Mouse (Mus musculus) frontal cortex, postnatal 25 days (tissue): ENCODE measurements around the gene Il4.

Experiments
- DNase-seq, 2 experiments: peaks; one replicate each; pipeline ENCODE4 v3.0.0; 2022; ENCODE audit warnings: low spot score in 2 of 2

Gene Il4

DNA sequence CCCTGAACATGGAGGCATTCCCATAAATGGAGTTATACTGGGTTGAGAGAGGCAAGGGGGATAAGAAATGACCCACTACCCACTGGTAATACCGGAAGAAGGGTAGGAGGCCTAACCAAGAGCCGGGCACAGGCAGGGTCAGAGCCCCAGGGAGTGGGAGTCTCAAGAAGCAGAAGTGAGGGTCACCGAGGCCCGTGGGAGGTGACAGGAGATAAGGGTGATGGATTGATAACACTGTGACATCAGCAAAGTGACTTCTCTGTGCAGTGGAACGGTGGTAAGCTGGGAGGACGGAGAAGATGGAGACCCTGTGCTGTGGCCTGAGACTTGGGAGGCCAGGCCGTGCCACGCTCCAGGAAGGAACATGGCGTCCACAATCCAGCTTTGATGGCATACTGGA lies 5.1 kb upstream of the Il4 start:
- DNase-seq, result no peak

DNA sequence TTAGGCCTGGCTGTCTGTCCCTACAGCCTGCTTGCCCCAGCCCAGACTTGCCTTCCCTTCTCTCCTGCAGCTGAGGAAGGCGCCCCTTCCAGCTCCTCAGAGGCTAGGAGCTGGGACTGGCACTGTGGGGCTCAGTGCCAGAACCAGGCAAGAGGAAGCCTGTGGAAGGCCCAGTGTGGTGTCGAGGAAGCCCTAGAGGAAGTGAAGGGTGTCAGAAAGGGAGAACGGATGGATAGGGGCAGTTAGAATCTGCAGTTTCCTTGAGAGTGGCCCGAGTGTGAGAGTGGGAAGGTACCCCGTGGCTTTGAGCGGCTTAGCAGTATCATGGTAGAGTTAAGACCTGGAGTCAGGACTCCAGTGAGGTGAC lies 4.0 kb upstream of the Il4 start:
- DNase-seq, result no peak

DNA sequence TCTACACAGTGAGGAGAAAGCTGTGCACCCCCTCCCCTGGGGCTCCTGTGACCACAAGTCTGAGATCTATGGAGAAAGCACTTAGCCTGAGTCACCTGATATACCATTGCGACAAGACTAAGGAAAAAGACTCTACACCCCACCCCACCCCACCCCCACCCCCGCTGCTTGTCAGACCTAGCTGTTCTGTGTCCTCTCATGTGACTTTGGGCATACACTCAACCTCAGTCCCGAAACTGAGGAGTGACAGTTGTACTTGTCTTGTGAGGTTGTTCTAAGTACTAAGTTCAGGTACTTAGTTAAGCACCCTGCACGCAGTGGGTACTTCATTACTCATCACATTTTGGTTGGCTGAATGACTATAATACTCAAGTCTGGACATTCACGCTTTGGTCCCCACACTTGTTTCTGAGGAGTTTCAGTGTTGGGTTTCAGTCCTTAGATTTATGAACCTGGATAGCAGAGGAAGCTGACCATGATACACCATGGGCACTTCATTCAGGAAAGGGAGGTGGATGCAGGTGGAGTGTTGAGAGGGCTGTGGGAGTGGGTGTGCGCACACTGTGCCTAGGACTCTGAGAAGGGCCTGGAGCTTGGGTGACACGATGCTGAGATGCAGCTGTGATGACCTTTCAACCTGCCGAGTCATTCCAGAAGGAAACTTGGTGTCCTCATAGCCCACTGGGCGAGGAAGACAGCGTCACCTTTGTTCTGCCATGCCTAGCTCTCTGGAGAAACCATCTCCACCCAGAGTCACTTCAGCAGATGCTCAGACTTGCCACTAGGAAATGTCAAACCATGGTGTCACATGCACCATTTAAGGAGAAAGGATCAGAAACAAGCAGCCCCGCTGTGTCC lies 3.3 kb upstream of the Il4 start:
- DNase-seq, result no peak

DNA sequence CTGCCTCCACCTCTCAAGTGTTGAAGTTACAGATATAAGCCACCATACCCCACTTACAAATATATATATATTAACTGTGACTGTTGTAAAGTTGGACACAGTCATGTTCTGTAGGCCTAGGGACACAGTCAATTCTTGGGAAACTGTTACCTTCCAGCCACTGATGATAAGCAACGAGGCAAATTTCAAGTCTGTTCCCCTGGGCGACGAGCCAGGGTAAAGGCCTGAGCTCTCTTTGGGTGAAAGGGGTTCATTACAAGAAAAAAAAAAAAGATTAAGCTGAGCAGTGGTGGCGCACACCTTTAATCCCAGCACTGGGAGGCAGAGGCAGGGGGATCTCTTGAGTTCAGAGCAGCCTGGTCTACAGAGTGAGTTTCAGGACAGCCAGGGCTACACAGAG lies 1.6 kb upstream of the Il4 start:
- no peak for DNase-seq

DNA sequence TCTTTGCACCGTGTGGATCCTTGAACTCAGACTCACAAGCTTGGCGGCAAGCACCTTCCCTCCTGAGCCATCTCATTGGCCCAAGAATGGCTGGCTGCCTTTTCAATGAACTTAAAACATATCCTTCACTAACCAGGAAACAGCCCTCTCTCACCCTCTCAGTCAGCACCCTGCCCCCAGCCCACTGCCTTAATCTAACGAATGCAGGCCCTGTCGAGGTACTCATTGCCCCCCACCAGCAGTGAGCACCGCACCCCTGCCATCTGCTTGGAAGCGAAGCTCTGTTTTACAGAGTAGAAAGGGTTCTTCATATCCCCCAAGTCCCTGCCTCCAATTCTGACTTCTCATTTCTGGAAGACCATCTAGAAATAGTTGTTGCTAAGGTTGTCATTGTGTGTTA lies 959 bp upstream of the Il4 start:
- no peak for DNase-seq

DNA sequence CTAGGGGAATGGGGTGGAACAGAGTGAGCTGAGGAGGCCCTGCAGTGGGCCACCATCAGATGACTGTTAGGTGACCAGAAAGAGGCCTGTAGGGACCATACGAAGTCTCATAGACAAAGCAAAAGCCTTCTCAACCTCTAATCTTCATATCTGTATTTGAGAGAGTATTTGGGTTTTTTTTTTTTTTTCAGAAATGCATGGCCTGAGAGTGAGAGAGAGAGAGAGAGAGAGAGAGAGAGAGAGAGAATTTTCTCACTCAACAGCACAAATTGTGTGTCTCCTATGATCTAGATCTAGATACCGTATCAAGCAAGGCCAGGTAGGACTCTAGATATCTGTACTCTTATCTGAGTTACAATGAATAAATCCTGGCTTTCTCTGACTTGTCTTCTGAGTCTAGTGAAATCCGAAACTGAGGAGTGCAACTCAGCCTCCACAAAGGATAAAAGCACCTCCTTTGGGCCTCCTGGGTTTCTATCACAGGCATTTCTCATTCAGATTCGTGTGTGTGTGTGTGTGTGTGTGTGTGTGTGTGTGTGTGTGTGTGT lies 833 bp downstream of the Il4 start:
- no peak for DNase-seq

DNA sequence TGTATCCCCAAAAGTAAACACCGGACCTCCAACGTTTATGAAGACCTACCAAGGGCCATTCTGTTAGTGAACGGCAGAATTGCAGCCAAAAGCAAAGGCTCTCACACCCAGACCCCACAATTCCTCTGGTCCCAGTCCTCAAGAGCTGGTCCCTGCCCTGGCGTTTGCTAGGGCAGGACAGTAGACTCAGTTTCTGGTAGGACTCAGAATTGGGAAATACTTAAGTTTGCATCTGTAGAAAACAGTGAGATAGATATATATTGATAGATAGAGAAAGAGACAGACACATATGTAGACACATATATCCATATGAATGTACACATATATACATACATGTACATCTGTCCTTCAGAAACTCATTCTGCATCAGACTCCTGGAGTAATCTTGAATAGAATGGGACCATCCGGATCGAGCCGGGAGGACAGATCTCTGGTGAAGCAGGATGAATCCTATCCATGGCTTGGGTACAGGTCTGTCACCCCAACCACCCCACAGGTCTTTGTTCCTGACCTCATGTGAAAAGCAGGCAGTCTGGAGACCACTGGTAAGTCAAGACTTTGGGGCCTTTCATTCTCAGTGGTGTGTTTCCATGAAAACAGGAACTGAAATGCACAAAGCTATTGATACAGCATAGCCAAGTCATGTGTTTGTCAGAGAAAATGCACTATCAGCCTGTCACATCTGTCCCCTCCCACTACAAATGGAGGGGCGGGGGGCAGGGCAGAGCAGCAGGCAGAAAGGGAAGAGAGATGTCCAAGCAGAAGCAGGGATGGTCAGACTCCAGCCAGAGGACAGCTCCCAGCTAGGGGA lies 1.5 kb downstream of the Il4 start:
- no peak for DNase-seq

DNA sequence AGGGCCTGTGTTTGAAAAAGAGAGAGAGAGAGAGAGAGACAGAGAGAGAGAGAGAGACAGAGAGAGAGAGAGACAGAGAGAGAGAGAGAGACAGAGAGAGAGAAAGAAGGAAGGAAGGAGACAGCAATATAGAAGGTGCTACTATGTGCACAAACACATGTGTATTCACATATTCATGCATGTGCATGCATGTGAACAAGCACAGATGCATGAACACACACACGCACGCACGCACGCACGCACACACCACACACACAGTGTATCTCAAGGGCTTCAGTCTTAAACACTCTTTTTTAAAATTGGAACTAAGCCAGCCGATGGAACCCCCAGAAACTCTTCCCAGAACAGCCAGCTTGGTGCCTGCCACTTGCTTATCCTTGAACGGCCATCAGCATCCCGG lies 2.9 kb downstream of the Il4 start:
- no peak for DNase-seq

DNA sequence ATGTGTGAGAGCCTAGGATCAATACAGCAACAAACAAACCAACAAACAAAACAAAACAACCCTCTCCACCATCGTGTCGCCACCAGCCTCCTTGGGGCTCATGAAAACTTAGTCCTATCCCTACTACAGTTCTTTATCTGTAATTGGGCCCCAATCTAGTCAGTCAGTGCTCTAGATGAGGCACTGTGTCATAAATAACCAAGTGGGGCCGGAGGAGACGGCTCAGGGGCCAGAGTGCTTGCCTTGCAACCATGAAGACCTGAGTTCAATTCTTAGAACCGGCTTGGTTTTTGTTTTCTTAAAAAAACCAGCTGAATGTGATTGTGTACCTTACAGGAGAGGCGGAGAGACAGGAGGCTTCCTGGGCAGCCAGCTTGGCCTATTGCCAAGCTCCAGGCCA lies 3.3 kb downstream of the Il4 start:
- no peak for DNase-seq

DNA sequence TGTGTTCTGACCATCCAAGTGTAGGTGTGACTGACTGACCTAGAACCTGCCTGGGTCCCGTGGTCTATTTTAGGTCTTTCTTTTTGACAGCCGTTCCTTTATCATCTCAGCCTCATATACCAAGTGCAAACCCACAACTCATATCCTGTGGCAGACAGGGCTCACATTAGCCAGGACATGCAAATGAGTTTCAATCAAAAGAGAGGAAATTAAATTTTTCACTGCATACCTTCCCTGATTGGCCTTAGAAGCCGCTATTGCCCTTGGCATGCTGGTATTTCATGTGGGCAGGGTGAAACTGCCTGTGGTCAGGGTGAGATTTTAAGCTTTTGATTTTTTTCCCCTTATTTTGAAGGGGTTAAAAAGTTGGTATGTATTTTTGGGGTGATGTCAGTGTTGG lies 8.8 kb downstream of the Il4 start:
- DNase-seq, result no peak

DNA sequence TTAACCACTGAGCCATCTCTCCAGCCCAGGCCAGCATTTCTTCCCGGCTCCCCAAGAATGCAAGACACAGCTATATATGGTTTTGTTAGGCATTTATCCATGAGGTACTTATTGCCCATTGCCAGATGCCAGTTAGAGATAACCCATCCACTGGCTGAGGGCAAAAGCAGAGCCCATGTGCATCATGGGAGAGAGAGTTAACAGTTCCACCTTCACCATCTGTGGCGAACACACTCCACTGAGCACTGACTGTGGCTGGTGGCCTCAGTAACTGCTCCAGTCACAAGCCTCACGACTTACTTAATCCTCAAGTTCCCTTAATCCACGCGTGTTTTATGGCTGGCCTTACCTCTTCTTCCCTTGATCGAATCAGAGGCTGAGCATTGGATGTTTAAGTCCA lies 9.2 kb downstream of the Il4 start:
- no peak for DNase-seq

DNA sequence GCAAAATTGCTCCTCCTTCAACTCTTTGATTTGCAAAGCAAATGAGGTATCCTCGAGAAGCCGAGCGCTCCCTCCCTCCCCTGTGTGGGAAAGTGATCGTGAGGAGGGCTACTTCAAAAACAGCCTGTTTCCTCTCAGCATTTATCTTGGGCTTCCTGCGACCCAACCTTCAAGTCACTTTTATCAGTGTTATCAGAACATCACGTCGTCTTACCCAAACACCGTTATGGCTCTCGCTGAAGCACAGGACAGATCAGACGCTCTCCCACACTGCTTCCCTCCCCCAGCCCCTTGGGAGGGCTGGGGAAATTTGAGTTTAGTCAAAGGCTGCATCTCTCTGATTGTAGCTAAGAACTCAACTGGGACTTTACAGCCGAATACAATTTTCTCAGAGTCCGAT lies 12.9 kb downstream of the Il4 start:
- no peak for DNase-seq

DNA sequence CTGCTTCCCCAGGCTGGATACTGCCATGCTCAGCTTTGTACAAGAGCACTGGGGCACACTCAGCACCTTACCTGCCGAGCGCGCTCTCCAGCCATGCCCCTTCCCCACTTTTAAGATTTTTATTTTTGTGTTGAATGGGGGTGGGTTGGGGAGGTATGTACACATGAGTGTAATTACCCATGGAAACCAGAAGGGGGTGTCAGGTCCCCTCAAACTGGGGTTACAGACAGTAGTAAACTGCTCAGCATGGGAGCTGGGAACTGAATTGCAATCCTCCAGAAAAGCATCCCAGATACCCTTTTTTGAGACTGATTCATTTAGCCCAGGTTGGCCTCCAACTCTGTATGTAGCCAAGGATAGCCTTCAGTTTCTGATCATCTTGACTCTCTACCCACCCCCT lies 13.5 kb downstream of the Il4 start:
- no peak for DNase-seq

DNA sequence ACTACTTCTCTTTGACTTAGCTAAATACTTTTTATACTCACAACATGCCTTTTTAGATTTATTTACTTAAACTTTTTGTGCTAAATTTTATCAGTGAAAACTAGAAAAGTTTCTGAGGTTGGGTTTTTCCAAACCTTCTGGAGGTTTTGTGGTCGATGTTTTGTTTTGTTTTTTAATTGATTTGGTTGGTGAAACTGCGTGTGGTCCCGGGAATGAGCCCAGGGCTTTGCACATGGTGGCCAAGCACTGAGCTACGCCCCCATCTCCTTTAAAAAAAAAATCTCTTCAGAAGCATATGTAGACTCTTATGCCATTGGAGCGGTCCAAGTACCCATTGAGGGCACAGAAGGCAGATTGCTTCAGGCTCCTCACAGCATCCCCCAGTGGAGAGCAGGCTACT lies 27.4 kb downstream of the Il4 start:
- DNase-seq, result no peak

DNA sequence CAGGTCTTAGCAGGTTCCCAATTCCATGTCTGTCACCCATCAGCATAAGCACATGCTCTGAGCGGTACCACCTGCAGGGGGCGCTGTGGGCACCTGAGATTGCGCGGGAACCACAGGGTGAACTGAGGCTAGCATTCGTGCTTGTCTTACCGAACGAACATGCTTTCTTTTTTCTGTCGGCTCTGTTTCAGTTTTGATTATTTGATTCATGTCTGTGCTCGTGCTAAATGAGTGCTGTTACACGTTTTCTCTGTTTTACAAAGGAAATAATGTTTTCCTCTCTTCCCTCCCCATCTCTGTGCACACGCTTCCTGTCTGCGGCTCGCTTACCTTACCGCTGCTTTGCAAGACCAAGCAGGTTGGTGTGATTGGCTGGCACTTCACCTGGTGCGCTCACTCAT lies 28.1 kb downstream of the Il4 start:
- DNase-seq, result peak; percentile 27 to 29

DNA sequence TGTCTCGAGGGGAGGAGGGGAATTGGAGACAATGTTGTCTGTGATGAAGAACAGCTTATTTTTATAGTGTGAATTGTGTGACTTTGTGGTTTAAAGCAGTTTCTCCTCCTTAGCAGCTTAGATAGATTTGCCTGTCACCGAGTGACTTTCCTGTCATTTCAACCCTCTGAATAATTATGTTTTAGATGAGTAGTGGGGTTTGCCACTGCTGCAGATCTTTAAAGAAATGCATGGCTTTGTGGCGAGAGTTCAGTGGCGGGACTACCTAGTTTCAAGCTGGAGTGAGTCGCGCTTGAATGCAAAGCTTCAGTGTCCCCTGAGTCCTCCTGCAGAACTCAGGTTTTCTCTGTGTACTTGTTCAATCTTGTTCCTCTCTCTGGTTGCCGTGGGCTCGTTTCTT lies 30.2 kb downstream of the Il4 start:
- DNase-seq, result no peak

DNA sequence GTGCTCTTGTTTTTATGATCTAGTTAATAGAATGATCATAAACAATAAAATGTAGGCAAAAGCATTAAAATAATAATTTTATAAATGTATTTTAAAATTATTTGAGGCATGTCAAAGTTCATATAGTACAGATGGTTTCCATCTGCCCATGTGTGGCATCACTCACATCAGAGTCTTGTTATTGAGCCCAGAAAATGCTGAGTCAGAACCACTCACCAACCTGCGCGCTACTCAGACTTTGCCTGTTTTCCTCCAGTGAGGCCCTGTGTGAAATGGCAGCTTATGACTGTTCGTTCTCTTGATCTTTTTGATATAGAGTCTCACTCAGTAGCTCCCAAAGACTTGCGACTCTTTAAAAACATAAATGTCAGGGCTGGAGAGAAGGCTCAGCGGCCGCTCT lies 33.0 kb downstream of the Il4 start:
- no peak for DNase-seq

DNA sequence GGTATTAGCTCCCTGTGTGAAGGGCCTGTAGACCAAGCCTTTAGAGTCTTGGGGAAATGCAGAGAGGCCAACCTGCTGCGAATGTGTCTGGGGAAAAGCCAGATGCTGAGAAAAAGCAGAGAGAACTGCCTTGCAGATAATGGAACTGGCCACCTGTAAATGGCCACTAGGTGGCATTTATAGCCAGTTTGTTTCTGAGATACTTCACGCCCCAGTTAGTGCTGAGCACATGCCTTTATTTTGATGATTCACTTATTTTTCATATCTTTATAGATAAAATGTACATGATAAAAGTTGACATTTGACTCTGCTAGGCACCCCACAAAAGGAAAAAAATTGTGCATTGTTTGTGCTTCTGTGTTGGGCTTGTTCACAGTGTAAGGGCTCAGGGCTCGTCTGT lies 33.6 kb downstream of the Il4 start:
- DNase-seq, result no peak

DNA sequence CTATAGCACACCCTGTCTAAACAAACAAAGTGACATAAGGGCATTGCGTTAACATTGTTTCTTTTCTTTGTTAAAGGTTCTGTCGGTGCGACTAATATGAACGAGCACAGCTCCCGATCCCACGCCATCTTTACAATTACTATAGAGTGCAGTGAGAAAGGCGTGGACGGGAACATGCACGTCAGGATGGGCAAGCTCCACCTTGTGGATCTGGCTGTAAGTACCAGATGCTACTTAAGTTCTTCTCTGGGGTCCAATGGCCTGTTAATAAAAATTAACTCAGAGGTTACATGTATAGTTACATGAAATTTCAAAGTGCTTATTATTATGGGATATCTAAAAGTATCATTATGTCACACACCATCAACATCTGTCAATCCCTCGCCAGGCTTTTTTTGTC lies 35.3 kb downstream of the Il4 start:
- DNase-seq, result no peak

DNA sequence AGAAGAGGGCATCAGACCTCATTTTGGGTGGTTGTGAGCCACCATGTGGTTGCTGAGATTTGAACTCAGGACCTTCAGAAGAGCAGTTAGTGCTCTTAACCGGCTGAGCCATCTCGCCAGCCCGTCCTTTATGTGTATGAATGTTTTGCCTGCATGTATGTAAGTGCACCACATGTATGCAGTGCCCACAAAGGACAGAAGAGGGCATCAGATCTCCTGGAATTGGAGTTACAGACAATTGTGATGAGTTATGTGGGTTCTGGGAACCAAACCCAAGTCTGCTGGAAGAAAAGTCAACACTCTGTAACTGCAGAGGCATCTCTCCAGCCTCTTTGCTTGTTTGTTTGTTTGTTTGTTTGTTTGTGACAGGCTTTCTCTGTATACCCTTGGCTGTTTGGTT lies 37.9 kb downstream of the Il4 start:
- no peak for DNase-seq

DNA sequence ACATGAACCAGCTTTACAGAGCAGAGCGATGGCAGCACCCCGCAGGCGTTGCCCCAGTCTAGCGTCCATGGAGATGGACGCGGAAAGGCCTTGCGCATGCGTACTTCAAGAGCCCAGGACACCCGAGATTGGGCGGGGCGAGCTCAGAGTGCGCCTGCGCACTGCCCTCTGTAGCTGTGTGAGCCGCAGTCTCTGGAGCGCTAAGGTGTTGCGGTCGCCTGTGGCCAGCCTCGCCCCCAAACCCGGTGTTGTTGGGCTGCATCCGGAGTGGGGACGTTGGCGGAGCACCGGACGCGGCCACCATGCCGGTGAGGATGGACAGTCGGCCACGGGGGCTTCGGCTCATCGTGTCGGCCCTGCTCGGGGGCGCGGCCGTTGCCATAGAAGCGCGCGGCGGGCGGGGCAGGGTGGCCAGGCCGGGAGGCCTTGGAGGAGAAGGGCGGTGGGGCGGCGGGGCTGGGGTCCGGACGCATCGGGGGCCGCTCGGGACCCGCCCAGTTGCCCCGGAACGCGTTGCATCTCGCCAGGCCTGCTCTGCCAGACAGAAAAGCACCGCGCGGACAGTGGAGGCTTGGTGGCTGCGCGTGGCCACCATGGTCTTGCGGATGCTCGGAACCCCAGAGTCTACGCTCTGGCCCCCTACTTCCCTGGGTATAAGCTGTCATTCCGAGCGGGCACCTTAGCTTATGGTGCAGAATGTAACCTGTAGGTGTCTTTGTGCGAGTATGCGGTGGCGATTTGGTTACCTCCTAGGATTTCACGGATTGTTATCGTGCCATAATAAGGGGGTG lies 51.0 kb downstream of the Il4 start, which contains the start of gene Kif3a:
Kif3a (plus strand) TSS at position 156 of the 791 bp plus-strand sequence.
- peak; percentile 89 to 93 for DNase-seq

DNA sequence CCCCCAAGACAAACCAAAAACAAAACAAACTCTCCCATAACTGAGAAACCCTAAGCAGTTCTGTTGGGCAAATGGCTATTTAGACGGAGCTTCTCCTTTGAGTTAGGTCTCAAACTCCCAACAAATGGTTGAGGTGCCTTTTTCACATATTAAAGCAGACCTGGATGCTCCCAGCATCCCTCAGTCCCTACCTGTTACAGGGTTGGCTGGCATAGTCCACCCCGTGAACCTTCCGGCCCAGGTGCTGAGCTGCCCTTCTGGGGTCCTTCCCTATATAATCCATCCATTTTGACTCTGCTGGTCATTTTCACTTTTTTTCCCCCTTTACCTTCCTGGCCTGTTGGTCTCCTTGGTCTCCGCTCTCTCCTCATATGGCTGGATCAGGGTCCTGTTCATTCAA lies 51.8 kb downstream of the Il4 start:
- no peak for DNase-seq
